Mouse (Mus musculus) left cerebral cortex, adult 8-10 months (tissue): Measurements from ENCODE around the gene Rsph6a. TPM values are rescaled to one million over a fixed set of nuclear protein-coding genes. Genes with fewer than 3 reads are reported as not detected.

ENCODE experiments used
- DNase-seq, 2 experiments: peaks; one replicate each; pipeline ENCODE4 v3.0.0; 2022; ENCODE audit warnings: low spot score in 2 of 2
- microRNA-seq, 2 experiments: library from miRNA; unstranded; fragments of <30 nt; microRNA quantifications; one replicate each; pipeline ENCODE4 v1.2.0; 2022
- total RNA-seq, 4 experiments: library from RNA; stranded (reverse); gene quantifications; 2 replicates each; pipeline ENCODE4 v1.2.4; 2022

The Rsph6a gene
- total RNA-seq, 4 experiments from 2014 or later = 0.24 to 0.79 (median 0.32) TPM; not detected in 1

DNA sequence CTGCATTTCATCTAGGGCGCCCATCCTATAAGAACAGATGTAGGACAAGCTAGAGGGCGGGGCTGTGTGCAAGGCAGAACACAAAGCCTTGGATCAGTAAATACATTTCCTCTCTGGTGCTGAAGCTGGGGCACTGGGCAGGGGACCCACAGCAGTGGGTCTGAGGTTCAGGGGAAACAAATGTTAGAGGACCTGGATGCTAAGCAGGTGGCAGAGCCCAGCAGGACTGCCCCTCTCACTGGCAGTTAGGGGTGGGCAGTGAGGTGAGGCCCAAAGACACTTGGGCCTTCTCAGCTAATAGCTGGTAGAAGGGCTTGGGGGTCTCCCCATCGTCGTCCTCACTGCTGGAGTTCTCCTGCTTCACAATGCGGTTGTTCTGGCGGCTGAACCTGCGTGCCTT lies 44.3 kb downstream of the Rsph6a start:
- DNase-seq = no peak

DNA sequence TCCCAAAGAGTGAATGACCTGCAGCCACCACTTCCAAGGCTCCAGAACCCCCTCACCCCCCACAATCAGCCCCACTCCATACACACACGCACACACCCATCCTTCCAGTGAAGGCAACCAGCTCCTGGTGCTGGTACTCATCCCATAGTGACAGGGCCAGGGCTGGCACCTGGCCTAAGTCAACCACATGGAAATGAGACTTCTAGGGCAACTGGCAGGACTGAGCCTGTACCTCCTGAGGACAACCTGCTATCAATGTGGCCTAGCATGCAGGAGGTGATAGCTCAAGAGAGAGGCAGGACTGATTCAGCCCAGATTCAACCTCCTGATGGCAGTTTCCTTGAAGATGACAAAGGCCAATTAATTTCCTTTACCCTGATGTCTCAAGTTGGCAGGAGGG lies 45.8 kb downstream of the Rsph6a start:
- DNase-seq = no peak

DNA sequence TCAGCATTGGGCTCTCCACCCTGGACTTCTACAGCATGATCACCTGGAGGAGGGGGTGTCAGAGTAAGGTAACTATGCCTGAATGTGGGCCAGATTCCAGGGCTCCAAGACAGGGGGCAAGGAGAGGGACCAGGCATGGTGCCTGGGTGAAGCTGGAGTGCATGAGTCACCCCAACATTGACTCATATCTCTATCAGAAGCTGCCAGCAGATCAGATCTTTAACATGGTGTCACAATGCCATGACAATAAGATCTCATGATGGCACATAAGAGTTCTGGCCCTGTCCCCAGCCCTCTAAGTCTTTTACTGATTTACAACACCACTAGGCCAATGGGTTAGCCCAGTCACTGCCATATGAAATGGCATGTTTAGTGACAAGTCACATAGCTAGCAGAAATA lies 49.3 kb downstream of the Rsph6a start:
- no peak for DNase-seq

DNA sequence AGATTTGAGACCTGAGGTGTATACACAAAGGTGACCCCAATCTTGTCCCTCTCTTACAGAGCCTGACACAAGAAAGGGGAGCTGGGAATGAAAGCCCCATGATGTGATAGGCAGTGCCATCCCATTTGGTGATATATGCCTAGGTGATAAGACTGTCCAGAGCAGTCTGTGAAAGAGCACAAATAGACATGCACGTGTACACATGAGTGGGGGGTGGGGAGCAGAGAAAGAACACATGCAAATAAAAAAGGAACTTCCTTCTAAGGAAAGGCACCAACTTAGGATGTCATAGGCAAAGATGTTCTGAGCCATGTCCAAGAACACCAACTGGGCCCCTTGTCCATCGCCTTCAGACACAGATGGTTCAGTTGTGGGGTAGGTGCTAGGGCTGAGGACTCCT lies 50.0 kb downstream of the Rsph6a start:
- DNase-seq = no peak

DNA sequence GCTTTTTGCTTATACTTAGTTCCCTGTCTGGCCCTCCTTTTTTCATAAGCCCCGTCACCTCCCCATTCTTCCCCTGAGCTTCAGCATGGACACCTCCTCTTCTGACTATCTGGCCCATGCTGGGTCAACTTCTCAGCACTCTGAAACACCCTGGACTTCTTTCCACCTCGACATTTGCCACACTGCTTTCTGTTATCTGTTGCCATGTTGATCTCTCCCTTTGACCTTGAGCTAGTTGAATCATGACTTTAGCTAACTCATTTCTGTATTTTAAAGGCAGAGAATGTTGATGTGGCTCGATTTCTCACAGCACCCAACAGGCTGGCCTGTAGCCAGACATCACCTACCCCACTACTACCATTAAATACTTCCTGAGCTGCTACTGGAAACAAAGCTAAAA lies 52.9 kb downstream of the Rsph6a start:
- no peak for DNase-seq

DNA sequence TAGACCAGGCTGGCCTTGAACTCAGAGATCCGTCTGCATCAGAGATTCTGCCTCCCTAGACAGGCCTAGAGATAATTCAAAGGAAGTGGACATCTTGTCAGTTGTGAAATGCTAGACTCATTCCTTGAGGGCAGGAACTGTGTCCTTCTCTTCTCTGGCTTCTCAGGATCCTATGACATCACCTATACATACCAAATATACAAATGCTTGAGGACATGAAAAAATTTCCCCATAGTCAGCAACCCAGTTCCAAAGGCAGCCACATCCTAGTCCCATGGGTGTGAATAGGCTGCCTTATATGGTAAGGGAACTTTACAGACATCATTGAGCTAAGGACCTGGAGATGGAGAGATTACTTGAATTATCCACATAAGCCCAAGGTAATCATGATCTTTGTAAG lies 55.1 kb downstream of the Rsph6a start:
- no peak for DNase-seq

DNA sequence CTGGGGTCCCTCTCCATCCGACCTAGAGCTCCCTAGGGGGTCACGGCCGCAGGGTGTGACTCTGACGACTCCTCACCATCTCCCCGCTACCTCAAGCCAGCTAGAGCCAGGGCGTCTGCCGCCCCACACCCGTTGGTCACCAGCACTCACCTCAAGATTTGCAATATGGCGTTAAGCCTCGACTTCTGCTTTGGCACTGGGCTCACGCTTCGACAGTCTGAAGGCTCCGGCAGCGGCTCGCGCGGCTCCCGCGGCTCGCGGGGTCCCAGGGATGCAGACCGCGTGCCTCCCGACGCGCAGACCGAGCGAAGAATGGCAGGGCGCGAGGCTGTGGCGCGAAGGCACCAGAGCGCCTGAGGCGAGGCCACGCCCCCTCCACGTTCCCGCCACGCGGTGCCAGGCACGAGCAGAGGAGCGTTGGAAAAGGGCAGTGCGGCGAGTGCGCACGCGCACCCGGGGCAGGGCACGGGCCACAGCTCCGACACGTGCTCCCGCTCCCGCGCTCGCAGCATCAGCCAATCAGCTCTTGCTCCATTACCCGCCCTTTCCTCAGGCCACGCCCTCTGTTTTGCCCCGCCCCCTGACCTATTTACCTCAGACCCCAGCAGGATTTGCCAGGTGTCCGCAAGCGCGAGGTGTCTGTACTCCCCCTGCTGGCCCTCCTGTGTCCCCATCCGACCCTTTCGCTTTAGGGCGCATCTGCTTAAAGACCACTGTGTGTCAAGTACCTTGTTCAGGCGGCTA lies 63.7 kb downstream of the Rsph6a start, which contains the start of gene Gm4969:
Gene Gm4969 (minus strand): TSS at position 341 of the 744 bp plus-strand sequence.
- peak in 1 of 2 experiments; percentile 64 for DNase-seq

DNA sequence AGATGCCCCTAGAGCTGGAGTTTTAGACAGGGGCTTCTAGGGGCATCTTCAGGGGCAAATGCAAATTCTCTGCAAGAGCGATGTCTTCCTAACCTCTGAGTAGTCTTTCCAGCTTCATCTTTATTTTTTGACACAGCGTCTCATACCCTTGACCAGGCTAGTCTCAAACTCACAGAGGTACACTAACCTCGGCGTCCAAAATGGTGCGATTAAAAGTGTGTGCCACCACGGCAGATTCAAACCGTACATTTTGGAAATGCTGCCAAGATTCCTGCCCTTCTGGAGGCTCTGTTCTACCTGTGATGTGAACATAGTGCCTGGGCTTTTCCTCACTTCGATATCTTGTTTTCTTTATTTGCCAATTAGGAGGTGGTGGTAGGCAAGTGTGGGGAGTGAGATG lies 64.6 kb downstream of the Rsph6a start:
- no peak for DNase-seq

DNA sequence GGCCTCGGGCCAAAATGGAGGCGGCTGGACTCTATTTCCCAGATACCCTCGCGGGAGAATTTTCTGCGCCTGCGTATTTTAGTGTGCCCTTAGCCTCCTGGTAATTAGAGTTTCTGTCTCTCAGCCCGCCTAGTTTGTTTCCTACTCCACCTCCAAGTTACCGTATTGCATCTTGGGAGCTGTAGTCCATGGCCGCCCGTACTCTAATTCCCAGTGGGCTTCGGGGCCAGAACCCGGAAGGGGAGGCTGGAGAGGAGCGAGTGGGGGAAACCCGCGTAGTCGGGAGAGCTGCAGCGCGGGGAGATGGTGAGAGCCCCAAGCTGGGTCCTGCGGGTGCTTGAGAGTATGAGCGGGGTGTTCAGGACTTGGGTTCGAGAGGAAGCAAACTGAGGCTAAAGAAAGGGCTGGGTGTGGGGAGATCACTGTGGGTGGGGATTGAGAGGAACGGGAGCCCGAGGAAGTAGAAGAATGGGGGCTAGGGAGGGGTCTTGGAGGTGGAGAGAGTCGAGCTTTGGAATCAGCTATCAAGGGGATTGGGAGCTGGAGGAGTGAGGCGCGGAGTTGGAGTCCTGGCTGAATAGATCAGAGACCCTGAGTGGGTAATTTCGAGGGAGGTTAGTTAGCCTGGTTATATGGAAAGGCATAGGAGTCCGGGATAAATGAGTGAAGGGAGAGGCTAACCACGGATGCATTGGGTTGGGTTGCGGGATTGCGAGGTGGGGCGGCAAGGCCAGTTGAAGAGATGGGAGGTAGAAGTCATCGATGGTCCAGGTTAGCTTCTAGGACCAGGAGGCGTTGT lies 65.3 kb downstream of the Rsph6a start, which contains the start of gene Fbxo46:
Gene Fbxo46 (plus strand): TSS at position 229 of the 799 bp plus-strand sequence.
- DNase-seq = peak; percentile 82 to 94

DNA sequence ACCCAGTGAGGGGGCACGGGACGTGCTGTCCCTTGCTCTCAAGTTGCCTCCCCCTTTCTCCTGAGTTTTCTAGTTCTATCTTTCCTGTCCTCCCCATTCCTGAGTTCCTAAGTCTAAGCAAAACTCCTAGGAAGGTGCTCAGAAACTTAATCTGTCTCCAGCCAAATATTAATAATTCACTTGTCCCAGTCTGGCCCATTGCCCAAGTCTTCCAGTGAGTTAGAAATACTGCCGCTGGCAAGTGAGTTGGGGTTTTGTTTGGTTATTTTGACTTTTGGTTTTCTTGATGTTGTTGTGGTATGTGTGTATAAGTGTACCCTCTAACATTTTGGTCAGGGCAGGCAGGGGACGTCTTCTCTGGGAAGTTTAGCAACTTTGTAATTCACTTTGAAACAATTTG lies 67.2 kb downstream of the Rsph6a start:
- DNase-seq = no peak

Small RNA genes within 50 kb of the gene (microRNA-seq; reads per million reads assigned to microRNA genes)
- 2.0 to 4.4 reads per million in 2 experiments for gene Mir3100

Other genes starting within 250 kb of the Rsph6a start
- not detected for gene Psg17, start 233.1 kb upstream of the Rsph6a start, total RNA-seq
- gene Mill2, start 214.7 kb upstream of the Rsph6a start, total RNA-seq = 1 to 10 TPM; 1.5 to 2.2 (median 1.9) TPM
- 10 to 100 TPM in 3 of 4 experiments, 1 to 10 TPM in 1; 9.4 to 15.3 (median 12.8) TPM for gene Pglyrp1, start 183.4 kb upstream of the Rsph6a start, total RNA-seq
- 10 to 100 TPM; 11.5 to 12.8 (median 12.2) TPM for gene Ccdc61, start 144.3 kb upstream of the Rsph6a start, total RNA-seq
- 10 to 100 TPM; 67.1 to 75.1 (median 69.9) TPM for gene Nova2, start 128.8 kb upstream of the Rsph6a start, total RNA-seq
- gene Nanos2, start 67.3 kb upstream of the Rsph6a start, total RNA-seq = 1 to 10 TPM in 2 of 4 experiments, under 1 TPM in 2; 0.53 to 1.3 (median 1.0) TPM
- 10 to 100 TPM; 54.2 to 60.5 (median 57.6) TPM for gene Mypop, start 63.4 kb upstream of the Rsph6a start, total RNA-seq
- 10 to 100 TPM; 51.2 to 54.1 (median 53.2) TPM for gene Irf2bp1, start 50.6 kb upstream of the Rsph6a start, total RNA-seq
- not detected for gene Foxa3, start 31.2 kb upstream of the Rsph6a start, total RNA-seq
- 100 to 1,000 TPM; 104 to 113 (median 111) TPM for gene Sympk, start 30.3 kb upstream of the Rsph6a start, total RNA-seq
- 100 to 1,000 TPM; 139 to 148 (median 143) TPM for gene Dmwd, start 21.5 kb downstream of the Rsph6a start, total RNA-seq
- gene Dmpk, start 29.2 kb downstream of the Rsph6a start, total RNA-seq = 10 to 100 TPM; 25.0 to 39.7 (median 31.6) TPM
- 1 to 10 TPM; 2.0 to 2.5 (median 2.3) TPM for gene Six5, start 39.9 kb downstream of the Rsph6a start, total RNA-seq
- gene Gm4969, start 63.7 kb downstream of the Rsph6a start, total RNA-seq = under 1 TPM in 3 of 4 experiments, not detected in 1; 0.37 to 0.68 (median 0.48) TPM
- gene Fbxo46, start 65.2 kb downstream of the Rsph6a start, total RNA-seq = 10 to 100 TPM; 13.2 to 15.7 (median 14.2) TPM
- gene Qpctl, start 94.6 kb downstream of the Rsph6a start, total RNA-seq = 10 to 100 TPM; 16.5 to 19.2 (median 18.6) TPM
- 10 to 100 TPM; 73.5 to 79.4 (median 76.1) TPM for gene Snrpd2, start 95.0 kb downstream of the Rsph6a start, total RNA-seq
- 1 to 10 TPM; 1.2 to 2.5 (median 1.5) TPM for gene Gipr, start 111.4 kb downstream of the Rsph6a start, total RNA-seq
- gene Eml2, start 121.7 kb downstream of the Rsph6a start, total RNA-seq = 100 to 1,000 TPM; 159 to 188 (median 167) TPM
- gene Gpr4, start 157.8 kb downstream of the Rsph6a start, total RNA-seq = 1 to 10 TPM; 2.2 to 2.7 (median 2.5) TPM
- gene Opa3, start 173.6 kb downstream of the Rsph6a start, total RNA-seq = 10 to 100 TPM; 40.2 to 46.7 (median 43.1) TPM
- gene Vasp, start 217.1 kb downstream of the Rsph6a start, total RNA-seq = 10 to 100 TPM; 13.6 to 16.9 (median 15.6) TPM
- under 1 TPM in 1 of 4 experiments, not detected in 3; 0.68 TPM for gene Ppm1n, start 225.4 kb downstream of the Rsph6a start, total RNA-seq
- gene Rtn2, start 227.9 kb downstream of the Rsph6a start, total RNA-seq = 100 to 1,000 TPM; 108 to 133 (median 114) TPM